Mouse (Mus musculus): Measurements from ENCODE around the gene Slc6a13.

DNA sequence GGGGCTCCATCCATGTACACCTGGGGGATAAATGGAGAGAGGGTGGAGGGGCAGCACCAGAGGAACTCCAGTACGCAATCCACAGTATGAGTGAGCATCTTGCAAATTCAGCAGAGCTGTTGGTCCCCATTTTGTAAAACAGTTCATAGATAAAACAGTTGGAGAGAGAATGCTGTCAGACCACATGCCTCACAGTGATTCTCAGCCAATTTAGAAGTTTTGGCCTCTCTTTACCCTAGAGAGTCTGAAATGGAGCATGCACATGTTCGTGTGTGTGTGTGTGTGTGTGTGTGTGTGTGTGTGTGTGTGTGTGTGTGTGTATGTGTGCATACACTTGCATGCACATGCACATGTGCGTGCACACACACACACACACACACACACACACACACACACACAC lies 25.3 kb downstream of the Slc6a13 start:
- TF ChIP-seq MYOG (IDR thresholded peaks at IDR 0.05; ENCODE audit: control insufficient read depth, extremely low read depth, insufficient read length) (no peak), CTCF (IDR thresholded peaks at IDR 0.05; ENCODE audit: control insufficient read depth, insufficient read depth, insufficient read length) (no peak), MAX (IDR thresholded peaks at IDR 0.05) (no peak), USF1 (IDR thresholded peaks at IDR 0.05; ENCODE audit: low read depth) (no peak), MYOD1 (IDR thresholded peaks at IDR 0.05; ENCODE audit: control insufficient read depth, insufficient read length, low read depth) (no peak), FOSL1 (IDR thresholded peaks at IDR 0.05; ENCODE audit: insufficient read depth, low read length, poor library complexity, severe bottlenecking) (no peak), CEBPB (IDR thresholded peaks at IDR 0.05; ENCODE audit: low read depth) (no peak)

Measured in C2C12 (cell line).